24 mouse cellular contexts compared by ENCODE assay signal in genomic region chr2:150132773-150133172, GRCm38 (mm10). TPM values are rescaled to one million over a fixed set of nuclear protein-coding genes. Genes with fewer than 3 reads are reported as not detected.
"Had no signal": no experiment of that assay in that cellular context is flagged by ENCODE, and none has a peak within 500 bp of the region (broad histone marks: within the 10 kb centered on the region; RNA-seq: fewer than 3 reads in every experiment).

No protein-coding gene starts in this region.

- ATAC-seq: liver, embryonic 12.5 days; midbrain, embryonic 16.5 days had no signal

- H3K9me3 ChIP-seq: liver, embryonic 12.5 days had no signal

- H3K9ac ChIP-seq: liver, embryonic 12.5 days; liver, embryonic 14.5 days; lung, embryonic 14.5 days; midbrain, embryonic 12.5 days; neural tube, embryonic 13.5 days; neural tube, embryonic 15.5 days had no signal

- DNase-seq: lung, adult 18-20 months; lung, embryonic 14.5 days; lung, postnatal 10 days; lung, postnatal 4 days; midbrain, embryonic 14.5 days; retina, postnatal 1 day; right cerebral cortex, adult 18-20 months; thymus, adult 2 months; thymus, postnatal 25 days; thymus, postnatal 4 days had no signal

- H3K27me3 ChIP-seq: liver, embryonic 12.5 days; midbrain, embryonic 12.5 days; neural tube, embryonic 13.5 days; neural tube, embryonic 15.5 days had no signal

- H3K4me3 ChIP-seq: liver, embryonic 12.5 days; midbrain, embryonic 12.5 days; myocyte; neural tube, embryonic 13.5 days; neural tube, embryonic 15.5 days had no signal

- H3K27ac ChIP-seq: liver, embryonic 12.5 days; liver, embryonic 14.5 days; midbrain, embryonic 12.5 days; neural tube, embryonic 13.5 days; neural tube, embryonic 15.5 days had no signal

RNA-seq across cellular contexts. Expression of gene Gm10770, which starts 46.7 kb away (rescaled TPM):
- total RNA-seq: liver, adult 2 months; megakaryocyte progenitor cell, adult 5-6 weeks had no signal
- polyA plus RNA-seq: liver, adult 2 months; liver, embryonic 12.5 days; liver, embryonic 14.5 days; liver, embryonic 16.5 days; lung, embryonic 14.5 days; lung, embryonic 16.5 days; midbrain, embryonic 12.5 days; midbrain, embryonic 14.5 days; midbrain, embryonic 16.5 days; myocyte; neural tube, embryonic 11.5 days; neural tube, embryonic 13.5 days; neural tube, embryonic 15.5 days; stomach, embryonic 14.5 days; stomach, embryonic 16.5 days; thymus, adult 2 months had no signal

RNA-seq across cellular contexts. Expression of gene Gm14139, which starts 48.8 kb away (rescaled TPM):
- total RNA-seq: liver, adult 2 months; megakaryocyte progenitor cell, adult 5-6 weeks had no signal
- polyA plus RNA-seq: liver, adult 2 months; liver, embryonic 16.5 days; lung, embryonic 14.5 days; lung, embryonic 16.5 days; midbrain, embryonic 12.5 days; midbrain, embryonic 14.5 days; midbrain, embryonic 16.5 days; neural tube, embryonic 11.5 days; neural tube, embryonic 13.5 days; neural tube, embryonic 15.5 days; stomach, embryonic 14.5 days; stomach, embryonic 16.5 days; thymus, adult 2 months had no signal
